Mouse (Mus musculus) gastrocnemius, postnatal 4 days (tissue): ENCODE data around the gene Lhfpl4. TPM values are rescaled to one million over a fixed set of nuclear protein-coding genes. Genes with fewer than 3 reads are reported as not detected.

Source experiments
- DNase-seq, 2 experiments: peaks; one replicate each; pipeline ENCODE4 v3.0.0; 2021 to 2022; ENCODE audit warnings: low spot score in 2 of 2, mixed read lengths in 2 of 2
- total RNA-seq, 2 experiments: library from RNA; stranded (reverse); gene quantifications; 2 replicates each; pipeline ENCODE4 v1.2.3; 2021

Lhfpl4 gene
- total RNA-seq, 2 experiments from 2014 or later: 0.91 to 1.0 TPM

GRCm38 (mm10) chr6:113169852-113170251, 25.3 kb downstream of the Lhfpl4 start:
- no peak for DNase-seq

- DNase-seq: no peak
Measured at GRCm38 (mm10) chr6:113168316-113168975, 26.7 kb downstream of the Lhfpl4 start.

GRCm38 (mm10) chr6:113166661-113167251, 28.4 kb downstream of the Lhfpl4 start:
- DNase-seq: peak; percentile 43 to 60

GRCm38 (mm10) chr6:113163513-113163912, 31.7 kb downstream of the Lhfpl4 start:
- DNase-seq: no peak

- no peak for DNase-seq
Measured at GRCm38 (mm10) chr6:113161982-113162381, 33.2 kb downstream of the Lhfpl4 start.

GRCm38 (mm10) chr6:113160106-113160505, 35.1 kb downstream of the Lhfpl4 start:
- no peak for DNase-seq

- no peak for DNase-seq
Measured at GRCm38 (mm10) chr6:113156064-113156463, 39.1 kb downstream of the Lhfpl4 start.

GRCm38 (mm10) chr6:113154886-113155285, 40.3 kb downstream of the Lhfpl4 start:
- no peak for DNase-seq

GRCm38 (mm10) chr6:113154071-113154470, 41.1 kb downstream of the Lhfpl4 start:
- no peak for DNase-seq

GRCm38 (mm10) chr6:113145249-113145648, 49.9 kb downstream of the Lhfpl4 start:
- no peak for DNase-seq

GRCm38 (mm10) chr6:113144764-113145163, 50.4 kb downstream of the Lhfpl4 start:
- no peak for DNase-seq

GRCm38 (mm10) chr6:113141389-113142094, 53.6 kb downstream of the Lhfpl4 start:
- DNase-seq: no peak

- no peak for DNase-seq
Measured at GRCm38 (mm10) chr6:113133360-113133759, 61.8 kb downstream of the Lhfpl4 start.

- DNase-seq: no peak
Measured at GRCm38 (mm10) chr6:113120806-113121205, 74.4 kb downstream of the Lhfpl4 start.

Other genes starting within 250 kb of the Lhfpl4 start
- gene Srgap3, start 248.1 kb downstream of the Lhfpl4 start, total RNA-seq: 10 to 100 TPM; 15.6 to 20.3 TPM
- gene Thumpd3, start 149.2 kb downstream of the Lhfpl4 start, total RNA-seq: 10 to 100 TPM; 20.7 to 22.1 TPM
- gene Setd5, start 118.0 kb downstream of the Lhfpl4 start, total RNA-seq: 100 to 1,000 TPM; 106 to 109 TPM
- 10 to 100 TPM; 15.5 to 16.9 TPM for gene Mtmr14, start 42.5 kb upstream of the Lhfpl4 start, total RNA-seq
- under 1 TPM in 1 of 2 experiments, not detected in 1; 0.36 TPM for gene Cpne9, start 86.9 kb upstream of the Lhfpl4 start, total RNA-seq
- 10 to 100 TPM; 20.9 to 25.5 TPM for gene Brpf1, start 111.8 kb upstream of the Lhfpl4 start, total RNA-seq
- 10 to 100 TPM in 1 of 2 experiments, 1 to 10 TPM in 1; 7.8 to 10.1 TPM for gene Ogg1, start 131.6 kb upstream of the Lhfpl4 start, total RNA-seq
- gene Camk1, start 148.6 kb upstream of the Lhfpl4 start, total RNA-seq: 10 to 100 TPM; 47.5 to 49.5 TPM
- gene Tada3, start 182.5 kb upstream of the Lhfpl4 start, total RNA-seq: 10 to 100 TPM; 30.0 to 32.3 TPM
- 100 to 1,000 TPM; 130 to 134 TPM for gene Arpc4, start 182.7 kb upstream of the Lhfpl4 start, total RNA-seq
- gene Ttll3, start 193.9 kb upstream of the Lhfpl4 start, total RNA-seq: 1 to 10 TPM; 3.4 to 4.6 TPM
- gene Rpusd3, start 224.0 kb upstream of the Lhfpl4 start, total RNA-seq: 10 to 100 TPM; 12.0 to 12.2 TPM
- gene Cidec, start 240.4 kb upstream of the Lhfpl4 start, total RNA-seq: 10 to 100 TPM; 12.4 to 25.1 TPM
- gene Jagn1, start 247.2 kb upstream of the Lhfpl4 start, total RNA-seq: 10 to 100 TPM; 34.7 to 39.8 TPM